Mouse (Mus musculus): Measurements from ENCODE around the gene Phf8. TPM values are rescaled to one million over a fixed set of nuclear protein-coding genes. Genes with fewer than 3 reads are reported as not detected.
"Not testable (repeated sequence)": the region's sequence is repeated elsewhere in the genome, so short reads cannot be mapped to it uniquely, and the experiment has no call there.

Gene Phf8
- 1 to 10 TPM; 8.8 to 9.3 TPM for total RNA-seq (2021)
- long read RNA-seq, experiment 1, full-length matches to known transcripts: 1 of 2 reads
- long read RNA-seq, experiment 1, partial matches to known transcripts: 0 of 2 reads
- long read RNA-seq, experiment 1, other reads (novel, unspliced or antisense): 1 of 2 reads
- long read RNA-seq, experiment 2, full-length matches to known transcripts: 1 of 8 reads
- long read RNA-seq, experiment 2, partial matches to known transcripts: 4 of 8 reads
- long read RNA-seq, experiment 2, other reads (novel, unspliced or antisense): 3 of 8 reads

DNA sequence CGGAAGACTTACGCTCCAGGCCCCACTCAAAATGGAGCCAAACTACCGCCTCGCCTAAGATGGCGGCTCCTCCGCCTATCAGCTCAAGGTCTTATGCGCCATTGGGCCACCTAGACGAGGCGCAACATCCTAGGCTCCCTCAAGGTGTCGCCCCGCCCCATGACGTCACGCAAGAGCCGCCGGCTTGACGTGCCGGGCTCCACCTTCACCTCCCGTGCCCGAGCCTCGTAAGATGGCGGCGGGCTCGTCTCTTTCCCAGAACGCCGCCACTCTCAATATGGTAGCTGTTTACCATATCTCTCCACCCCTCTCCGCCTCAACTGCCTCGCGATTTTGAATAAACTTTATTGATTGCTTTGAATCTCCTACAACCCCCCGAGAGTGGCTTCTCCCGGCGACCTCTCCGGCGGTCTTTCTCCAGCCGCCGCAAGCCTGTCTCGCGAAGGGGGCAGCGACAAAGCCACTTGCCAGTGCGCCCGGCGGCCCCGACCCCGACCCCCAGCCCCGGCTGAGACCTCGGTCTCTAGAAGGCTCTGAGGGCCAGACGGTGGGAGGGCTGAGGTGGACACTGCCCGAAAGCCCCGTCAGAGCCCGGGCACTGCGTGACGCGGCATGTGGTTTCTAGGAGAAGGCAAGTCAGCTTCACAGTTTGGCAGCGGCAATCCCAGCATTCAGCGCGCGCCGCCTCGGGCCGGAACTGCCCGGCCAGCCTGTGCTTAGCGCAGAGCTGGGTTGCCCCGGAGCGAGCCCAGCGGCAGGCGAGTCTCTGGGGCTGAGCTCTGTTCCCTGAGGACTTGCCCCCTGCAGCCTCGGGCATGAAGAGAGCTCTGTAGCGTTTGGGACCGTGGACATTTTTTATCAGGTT, at the start of gene Phf8:
TSS of gene Phf8 (plus strand) at position 215 of the 865 bp plus-strand sequence.
- peak; percentile 94 for DNase-seq (ENCODE audit: low spot score)

DNA sequence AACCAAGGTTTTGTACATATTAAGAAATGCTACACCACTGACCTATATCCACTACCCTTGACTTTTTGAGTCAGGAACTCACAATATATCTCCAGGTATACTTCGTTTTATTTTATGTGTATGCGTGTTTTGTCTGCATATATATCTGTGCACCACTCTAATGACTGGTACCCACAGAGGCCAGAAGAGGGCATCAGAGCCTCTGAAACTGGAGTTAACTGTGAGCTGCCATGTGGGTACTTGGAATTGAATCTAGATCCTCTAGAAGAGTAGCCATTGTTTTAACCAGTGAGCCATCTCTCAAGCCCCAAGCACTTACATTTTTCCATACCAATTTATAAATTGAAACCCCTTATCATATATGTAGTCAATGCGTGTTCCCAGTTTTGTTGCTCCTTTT, 32.3 kb upstream of the Phf8 start:
- DNase-seq (ENCODE audit: low spot score): no peak

GRCm38 (mm10) chrX:151493269-151493668, 27.2 kb upstream of the Phf8 start:
- not testable (repeated sequence) for DNase-seq (ENCODE audit: low spot score)

- DNase-seq (ENCODE audit: low spot score): no peak
Measured at GRCm38 (mm10) chrX:151496596-151496995, 23.9 kb upstream of the Phf8 start.

DNA sequence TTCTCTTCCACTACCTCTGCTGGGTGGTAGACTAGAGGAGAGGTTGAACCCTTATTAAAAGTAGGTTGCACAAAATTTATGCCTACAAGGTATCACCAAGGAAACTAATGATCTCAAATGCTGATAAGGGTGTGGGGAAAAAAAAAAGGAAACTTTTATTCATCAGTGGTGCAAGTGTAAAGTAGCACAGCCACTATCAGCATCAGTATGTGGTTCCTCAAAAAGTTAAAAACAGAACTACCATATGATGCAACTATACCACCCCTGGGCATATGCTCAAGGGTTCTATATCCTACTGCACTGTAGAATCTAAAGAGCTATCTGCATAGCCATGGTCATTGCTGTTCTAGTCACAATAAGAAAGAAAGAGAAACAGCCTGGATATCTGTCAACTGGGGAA, 11.9 kb upstream of the Phf8 start:
- no peak for DNase-seq (ENCODE audit: low spot score)

- DNase-seq (ENCODE audit: low spot score): no peak
Measured at GRCm38 (mm10) chrX:151509906-151510305, 10.6 kb upstream of the Phf8 start.

DNA sequence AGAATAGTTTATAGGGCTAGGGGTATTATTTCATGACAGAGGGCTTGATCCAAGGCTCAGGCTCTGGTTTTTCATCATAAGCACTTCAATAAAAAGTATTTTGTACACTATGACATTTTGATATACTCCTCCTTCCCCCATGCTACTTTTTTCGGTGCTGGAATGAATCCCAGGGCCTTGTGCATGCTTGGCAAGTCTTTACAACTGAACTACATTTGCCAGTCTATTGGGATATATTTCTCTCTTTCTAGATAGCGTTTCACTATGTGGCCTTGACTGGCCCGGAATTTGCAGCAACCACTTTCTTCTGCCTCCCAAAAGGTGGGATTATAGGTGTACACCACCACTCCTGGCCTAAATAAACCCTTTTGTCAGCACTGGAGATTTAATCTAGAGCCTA, 7.4 kb upstream of the Phf8 start:
- no peak for DNase-seq (ENCODE audit: low spot score)

- no peak for DNase-seq (ENCODE audit: low spot score)
Measured at GRCm38 (mm10) chrX:151513694-151514093, 6.8 kb upstream of the Phf8 start.

DNA sequence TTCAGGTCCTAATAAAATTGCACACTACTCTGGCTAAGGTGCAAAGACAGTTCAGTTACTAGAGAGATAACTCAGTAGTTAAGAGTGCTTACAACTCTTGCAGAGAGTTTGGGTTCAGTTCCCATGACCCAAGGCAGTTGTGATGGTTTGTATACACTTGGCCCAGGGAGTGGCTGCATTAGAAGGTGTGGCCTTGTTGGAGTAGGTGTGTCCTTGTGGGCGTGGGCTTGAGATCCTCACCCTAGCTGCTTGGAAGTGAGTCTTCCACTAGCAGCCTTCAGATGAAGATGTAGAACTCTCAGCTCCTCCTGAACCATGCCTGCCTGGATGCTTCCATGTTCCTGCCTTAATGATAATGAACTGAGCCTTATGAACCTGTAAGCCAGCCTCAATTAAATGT, 2.3 kb upstream of the Phf8 start:
- no peak for DNase-seq (ENCODE audit: low spot score)

DNA sequence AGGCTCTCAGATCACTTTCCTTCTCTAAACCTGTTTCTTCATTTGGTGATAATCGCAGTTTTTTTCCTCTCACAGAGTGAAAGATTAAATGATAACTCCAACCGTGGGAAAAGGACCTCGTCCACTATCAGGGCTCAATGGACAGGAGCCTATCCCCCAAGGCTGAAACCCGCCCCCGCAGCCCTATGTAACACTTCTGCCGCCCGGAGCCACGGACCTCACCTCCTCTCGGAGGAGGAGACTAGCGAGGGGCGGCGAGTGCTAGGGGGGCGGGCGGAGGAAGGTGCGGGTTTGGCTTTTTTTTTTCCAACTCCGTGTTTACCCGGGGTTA, 380 bp upstream of the Phf8 start:
- DNase-seq (ENCODE audit: low spot score): no peak

GRCm38 (mm10) chrX:151521786-151522522, 1.5 kb downstream of the Phf8 start:
- no peak for DNase-seq (ENCODE audit: low spot score)

GRCm38 (mm10) chrX:151553356-151553755, 32.9 kb downstream of the Phf8 start:
- no peak for DNase-seq (ENCODE audit: low spot score)

DNA sequence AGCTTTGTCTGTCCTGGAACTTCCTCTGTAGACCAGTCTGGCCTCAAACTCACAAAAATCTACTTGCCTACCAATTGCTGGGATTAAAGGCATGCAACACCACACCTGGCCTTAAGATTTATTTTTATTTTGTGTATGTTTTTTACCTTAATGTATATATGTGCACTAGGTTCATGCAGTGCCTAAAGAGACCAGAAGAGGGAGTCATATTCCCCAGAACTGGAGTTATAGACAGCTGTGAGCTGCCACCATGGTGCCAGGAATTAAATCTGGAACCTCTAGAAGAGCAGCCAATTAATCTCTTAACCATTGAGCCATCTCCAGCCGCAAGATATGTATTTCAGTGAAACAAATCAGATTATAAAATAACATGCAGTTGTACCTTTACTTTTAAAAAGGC, 54.7 kb downstream of the Phf8 start:
- no peak for DNase-seq (ENCODE audit: low spot score)

- peak; percentile 0 for DNase-seq (ENCODE audit: low spot score)
Measured at GRCm38 (mm10) chrX:151643386-151643785, 122.9 kb downstream of the Phf8 start.

- no peak for DNase-seq (ENCODE audit: low spot score)
Measured at GRCm38 (mm10) chrX:151653744-151654143, 133.3 kb downstream of the Phf8 start.

DNA sequence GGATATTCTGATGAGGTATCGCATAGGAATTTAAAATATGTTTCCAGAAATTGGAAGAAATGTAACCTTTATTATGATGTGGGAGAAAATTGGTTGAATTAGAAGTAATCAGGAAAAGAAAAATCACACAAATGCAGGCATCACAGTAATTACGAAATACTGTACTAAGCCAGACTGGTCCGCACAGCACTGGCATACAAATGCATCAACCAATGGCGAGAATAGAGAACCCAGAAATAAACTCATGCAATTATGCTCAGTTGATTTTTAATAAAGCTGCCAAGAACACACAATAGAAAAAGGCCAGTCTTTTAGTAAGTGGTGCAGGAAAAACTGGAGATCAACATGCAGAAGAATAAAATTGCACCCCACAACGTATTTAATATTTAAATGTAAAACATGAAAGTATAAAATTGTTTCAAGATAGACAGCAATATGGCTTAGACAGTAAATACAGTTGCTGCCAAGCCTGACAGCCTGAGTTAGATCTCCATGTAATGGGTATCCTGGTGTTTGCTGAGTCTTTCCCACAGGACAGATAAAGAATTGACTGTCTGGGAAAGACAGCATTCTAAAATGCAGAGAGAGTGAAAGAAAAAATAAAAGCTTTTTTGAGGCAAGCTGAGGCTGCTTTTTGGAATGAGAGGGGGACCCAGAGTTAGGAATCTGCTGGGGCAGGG, 154.2 kb downstream of the Phf8 start:
- DNase-seq (ENCODE audit: low spot score): no peak

Other genes starting within 250 kb of the Phf8 start
- 10 to 100 TPM; 10.7 to 11.5 TPM for gene Fam120c, start 176.5 kb upstream of the Phf8 start, total RNA-seq (2021)